Mouse (Mus musculus): Measurements from ENCODE around the gene Dnali1. TPM values are rescaled to one million over a fixed set of nuclear protein-coding genes. Genes with fewer than 3 reads are reported as not detected.
A peak's percentile ranks its signal among the peaks of the same experiment; 100 is the strongest.

The Dnali1 gene
- polyA plus RNA-seq, 1 experiment from 2014 or later: 1.2 TPM

DNA sequence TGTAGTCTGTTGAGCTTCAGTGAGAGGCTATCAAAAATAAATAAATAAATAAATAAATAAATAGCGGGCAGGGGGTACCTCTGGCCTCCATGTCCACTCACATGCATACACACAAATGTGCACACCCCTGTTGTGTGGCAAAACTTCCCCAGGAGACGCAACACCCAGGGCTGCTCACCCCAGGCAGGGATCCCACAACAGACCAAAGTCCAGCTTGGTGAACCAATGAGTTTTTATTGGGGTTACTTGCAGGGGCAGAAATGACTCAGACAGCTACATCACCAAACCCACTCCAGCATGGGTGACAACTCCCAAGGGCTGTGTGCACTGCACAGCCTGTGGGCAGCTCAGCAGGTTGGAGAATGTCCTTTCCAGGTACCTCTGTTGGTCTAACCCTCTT, 12.2 kb upstream of the Dnali1 start:
- no peak overlapping the region for H3K9ac ChIP-seq (replicated peaks)
- H3K9me3 ChIP-seq: no peaks in the 10 kb centered on the region
- ATAC-seq (replicated peaks): no peak
- H3K36me3 ChIP-seq: peaks cover 33% of the 10 kb centered on the region
- no peaks in the 10 kb centered on the region for H3K4me1 ChIP-seq
- no peak overlapping the region for H3K27ac ChIP-seq (replicated peaks)
- WGBS: 94% methylated on average over 2 of the region's 2 CpGs
- H3K27me3 ChIP-seq: no peaks in the 10 kb centered on the region
- H3K4me2 ChIP-seq (replicated peaks): no peak overlapping the region
- no peak overlapping the region for H3K4me3 ChIP-seq

GRCm38 (mm10) chr4:125066490-125067370, 1.2 kb upstream of the Dnali1 start, which contains the start of gene Snip1:
Gene Snip1, plus strand, starts transcription at chr4:125066672.
- H3K4me2 ChIP-seq (replicated peaks): peak within 1 kb of the TSS; percentile 86
- H3K27me3 ChIP-seq: no peaks in the 10 kb centered on the region
- H3K4me1 ChIP-seq: peaks cover 21% of the 10 kb centered on the region
- no peaks in the 10 kb centered on the region for H3K9me3 ChIP-seq
- H3K9ac ChIP-seq (replicated peaks): peak within 1 kb of the TSS; percentile 62
- peak within 1 kb of the TSS; percentile 53 for H3K27ac ChIP-seq (replicated peaks)
- H3K36me3 ChIP-seq: peaks cover 27% of the 10 kb centered on the region
- peak; percentile 92 for ATAC-seq (replicated peaks)
- H3K4me3 ChIP-seq: peak within 1 kb of the TSS; percentile 59
- WGBS: 1% methylated on average over 78 of the region's 78 CpGs

DNA sequence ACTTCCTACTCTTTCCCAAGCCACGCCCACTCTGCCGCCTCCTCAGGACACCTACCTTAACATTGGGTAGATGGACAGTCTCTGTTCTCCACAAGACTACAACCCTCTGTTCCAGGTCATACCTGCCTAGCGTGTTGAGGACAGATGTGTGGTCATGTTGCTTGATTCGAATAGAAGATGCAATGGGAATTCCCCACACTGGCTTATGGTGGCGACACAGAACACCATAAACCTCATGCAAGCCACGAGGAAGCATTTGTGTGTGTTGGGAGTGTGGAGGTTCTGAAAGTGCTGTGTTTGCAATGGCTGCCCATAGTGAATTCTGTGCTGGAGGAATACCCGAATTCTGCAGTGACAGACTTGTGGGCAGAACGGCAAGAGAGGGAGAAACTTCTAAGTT, 1.7 kb downstream of the Dnali1 start:
- Histone ChIP-seq H3K36me3 (peaks cover 2% of the 10 kb centered on the region; the same call in 1 of the 2 replicates), H3K27ac (replicated peaks) (no peak overlapping the region), H3K4me2 (replicated peaks) (no peak overlapping the region), H3K9me3 (no peaks in the 10 kb centered on the region), H3K4me3 (no peak overlapping the region), H3K4me1 (peaks cover 23% of the 10 kb centered on the region), H3K27me3 (no peaks in the 10 kb centered on the region), H3K9ac (replicated peaks) (no peak overlapping the region)
- 79% methylated on average over 8 of the region's 8 CpGs for WGBS
- ATAC-seq (replicated peaks): no peak

DNA sequence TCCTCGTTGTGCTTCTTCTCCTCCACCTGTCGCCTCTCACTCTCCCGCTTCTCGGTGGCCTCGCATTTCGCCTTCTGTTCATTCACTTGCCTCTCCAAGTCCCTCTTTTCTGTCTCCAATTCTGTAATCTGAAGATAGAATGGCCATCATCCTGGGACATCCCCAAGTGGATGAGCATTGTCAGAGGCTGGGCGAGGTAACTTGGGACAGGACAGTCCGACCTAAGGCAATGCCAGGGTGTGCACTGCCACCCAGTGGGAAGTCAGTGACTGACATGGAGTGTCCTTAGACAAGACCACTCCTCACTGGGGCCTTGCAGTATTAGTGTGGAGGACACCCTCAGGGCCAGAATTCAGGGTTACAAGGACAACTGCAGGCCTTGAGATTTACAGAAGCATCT, 6.5 kb downstream of the Dnali1 start:
- Histone ChIP-seq H3K4me3 (peak overlapping the region; percentile 13), H3K9ac (replicated peaks) (no peak overlapping the region), H3K9me3 (no peaks in the 10 kb centered on the region), H3K36me3 (peaks cover 23% of the 10 kb centered on the region), H3K27ac (replicated peaks) (no peak overlapping the region), H3K4me1 (0 out of 2 replicates have a peak, but pooled peaks cover 4% of the 10 kb centered on the region), H3K27me3 (no peaks in the 10 kb centered on the region), H3K4me2 (replicated peaks) (peak overlapping the region; percentile 30)
- WGBS: 2% methylated on average over 8 of the region's 8 CpGs
- ATAC-seq (replicated peaks): peak; percentile 70; the same call in 1 of the 2 replicates

- Histone ChIP-seq H3K9ac (replicated peaks) (no peak overlapping the region), H3K36me3 (peaks cover 33% of the 10 kb centered on the region)
- WGBS: 58% methylated on average over 5 of the region's 5 CpGs
These were observed 7.5 kb downstream of the Dnali1 start for GRCm38 (mm10) chr4:125058033-125058432.

GRCm38 (mm10) chr4:125057273-125057672, 8.2 kb downstream of the Dnali1 start:
- Histone ChIP-seq H3K4me3 (no peak overlapping the region), H3K4me2 (replicated peaks) (no peak overlapping the region), H3K27ac (replicated peaks) (no peak overlapping the region), H3K9me3 (no peaks in the 10 kb centered on the region), H3K9ac (replicated peaks) (no peak overlapping the region), H3K4me1 (0 out of 2 replicates have a peak, but pooled peaks cover 4% of the 10 kb centered on the region), H3K27me3 (no peaks in the 10 kb centered on the region), H3K36me3 (peaks cover 39% of the 10 kb centered on the region)
- ATAC-seq (replicated peaks): no peak
- WGBS: 67% methylated on average over 3 of the region's 3 CpGs

More at GRCm38 (mm10) chr4:125058033-125058432, 7.5 kb downstream of the Dnali1 start:
- H3K9me3 ChIP-seq: no peaks in the 10 kb centered on the region
- H3K27ac ChIP-seq (replicated peaks): no peak overlapping the region
- H3K4me3 ChIP-seq: no peak overlapping the region
- no peaks in the 10 kb centered on the region for H3K27me3 ChIP-seq
- H3K4me2 ChIP-seq (replicated peaks): no peak overlapping the region
- ATAC-seq (replicated peaks): no peak
- 0 out of 2 replicates have a peak, but pooled peaks cover 4% of the 10 kb centered on the region for H3K4me1 ChIP-seq

DNA sequence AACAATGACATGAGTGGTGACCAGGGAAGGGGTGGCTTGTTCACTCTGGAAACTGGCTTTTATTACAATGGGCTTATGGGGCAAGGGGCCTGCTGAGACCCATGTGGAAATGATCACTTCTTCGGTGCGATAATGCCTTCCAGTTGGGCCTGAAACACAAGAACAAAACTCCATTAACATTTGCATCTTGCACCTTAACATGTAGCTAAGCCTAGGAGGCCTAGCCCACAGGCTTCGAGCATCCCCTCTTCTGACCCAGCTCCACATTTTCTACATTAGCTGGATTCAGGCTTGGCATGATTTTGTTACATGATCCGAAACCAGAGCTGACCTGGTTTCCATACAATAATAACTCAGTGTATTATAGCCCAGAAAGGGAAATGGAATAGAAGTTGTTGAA, 9.0 kb downstream of the Dnali1 start:
- Histone ChIP-seq H3K27ac (replicated peaks) (no peak overlapping the region), H3K4me2 (replicated peaks) (no peak overlapping the region), H3K4me3 (no peak overlapping the region), H3K9ac (replicated peaks) (no peak overlapping the region), H3K4me1 (0 out of 2 replicates have a peak, but pooled peaks cover 4% of the 10 kb centered on the region), H3K9me3 (no peaks in the 10 kb centered on the region), H3K27me3 (no peaks in the 10 kb centered on the region), H3K36me3 (peaks cover 47% of the 10 kb centered on the region)
- no peak for ATAC-seq (replicated peaks)
- WGBS: 95% methylated on average over 4 of the region's 4 CpGs

DNA sequence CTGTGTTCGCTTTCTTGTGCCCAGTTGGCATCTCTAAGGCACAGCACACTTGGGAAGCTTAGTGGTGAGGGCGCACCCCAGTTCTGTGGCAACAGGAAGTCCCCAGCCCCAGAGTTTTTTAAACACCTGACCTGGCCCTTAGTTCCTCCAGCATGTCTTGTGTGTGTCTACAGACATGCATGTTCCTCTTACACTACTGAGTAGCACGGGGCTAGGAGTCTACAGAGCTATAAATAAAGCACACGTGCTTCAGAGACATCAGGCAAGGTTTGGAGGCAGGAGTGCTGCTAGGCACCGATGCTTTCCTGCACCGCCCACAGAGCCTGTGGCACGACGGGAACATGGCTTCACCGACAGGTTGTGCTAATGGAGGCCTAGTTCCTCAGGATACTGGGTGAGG, 10.1 kb downstream of the Dnali1 start:
- Histone ChIP-seq H3K9ac (replicated peaks) (no peak overlapping the region), H3K36me3 (peaks cover 51% of the 10 kb centered on the region), H3K27me3 (no peaks in the 10 kb centered on the region), H3K9me3 (no peaks in the 10 kb centered on the region), H3K4me3 (no peak overlapping the region), H3K4me2 (replicated peaks) (no peak overlapping the region), H3K4me1 (0 out of 2 replicates have a peak, but pooled peaks cover 4% of the 10 kb centered on the region), H3K27ac (replicated peaks) (no peak overlapping the region)
- 97% methylated on average over 9 of the region's 9 CpGs for WGBS
- ATAC-seq (replicated peaks): no peak

GRCm38 (mm10) chr4:125044454-125044853, 21.0 kb downstream of the Dnali1 start:
- H3K4me2 ChIP-seq (replicated peaks): no peak overlapping the region
- H3K27ac ChIP-seq (replicated peaks): no peak overlapping the region
- ATAC-seq (replicated peaks): no peak
- no peak overlapping the region for H3K4me3 ChIP-seq
- no peak overlapping the region for H3K9ac ChIP-seq (replicated peaks)
- peaks cover 94% of the 10 kb centered on the region for H3K36me3 ChIP-seq
- H3K9me3 ChIP-seq: no peaks in the 10 kb centered on the region
- H3K27me3 ChIP-seq: no peaks in the 10 kb centered on the region
- 85% methylated on average over 7 of the region's 7 CpGs for WGBS
- H3K4me1 ChIP-seq: no peaks in the 10 kb centered on the region

DNA sequence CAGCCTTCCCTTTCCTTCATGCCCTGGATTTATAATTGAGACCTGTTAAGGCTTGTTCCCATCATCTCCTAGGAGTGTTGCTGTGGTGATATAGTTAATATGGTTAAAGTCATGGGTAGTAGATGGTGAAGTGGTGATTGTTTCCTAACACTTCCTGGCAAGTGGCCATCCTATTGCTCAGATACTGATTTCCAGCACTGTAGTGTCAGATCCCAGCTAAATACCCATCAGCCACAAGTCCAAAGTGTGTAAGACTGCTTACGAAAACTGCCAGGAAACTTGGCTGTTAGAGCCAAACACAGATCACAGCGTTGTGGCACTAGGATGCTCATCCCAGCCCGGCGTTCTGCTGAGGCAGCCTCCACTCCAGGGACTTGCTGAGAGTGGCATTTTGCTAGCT, 31.2 kb downstream of the Dnali1 start:
- no peaks in the 10 kb centered on the region for H3K27me3 ChIP-seq
- no peak overlapping the region for H3K4me3 ChIP-seq
- ATAC-seq (replicated peaks): no peak
- 90% methylated on average over 4 of the region's 4 CpGs for WGBS
- H3K4me1 ChIP-seq: peaks cover 20% of the 10 kb centered on the region
- no peak overlapping the region for H3K4me2 ChIP-seq (replicated peaks)
- H3K27ac ChIP-seq (replicated peaks): no peak overlapping the region
- H3K9me3 ChIP-seq: no peaks in the 10 kb centered on the region
- H3K36me3 ChIP-seq: peaks cover 30% of the 10 kb centered on the region
- no peak overlapping the region for H3K9ac ChIP-seq (replicated peaks)

DNA sequence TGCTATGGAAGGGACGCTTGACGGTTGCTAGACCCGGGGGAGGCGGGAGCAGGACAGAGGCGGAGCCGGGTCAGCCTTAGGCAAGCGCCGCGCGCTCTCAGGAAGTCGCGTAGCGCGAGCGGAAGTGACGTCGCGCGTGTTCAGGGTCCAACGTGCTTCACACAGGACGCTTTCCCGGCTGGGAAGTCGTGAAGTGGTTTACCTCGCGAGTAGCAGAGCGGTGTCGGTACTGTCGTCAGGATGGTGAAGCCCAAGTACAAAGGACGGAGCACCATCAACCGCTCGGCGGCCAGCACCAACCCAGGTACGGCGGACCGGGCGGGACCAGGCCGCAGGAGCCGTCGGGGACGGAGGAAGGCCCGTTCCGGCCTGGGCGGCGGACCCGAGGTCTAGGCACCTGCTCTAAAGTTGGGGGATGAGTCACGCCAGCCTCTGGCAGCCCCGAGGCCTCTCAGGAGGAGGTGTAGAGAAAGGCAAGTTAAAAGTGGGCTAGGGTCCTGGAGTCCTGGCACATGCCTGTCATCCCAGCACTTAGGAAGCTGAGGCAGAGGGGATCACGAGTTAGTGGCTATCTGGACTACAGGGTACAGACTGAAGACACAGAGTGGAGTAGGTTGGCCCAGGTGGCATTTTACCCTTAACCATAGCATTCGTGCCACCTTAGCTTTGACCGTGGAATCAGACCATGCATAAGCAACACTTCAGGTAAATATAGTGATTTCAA, 35.5 kb downstream of the Dnali1 start:
- Histone ChIP-seq H3K36me3 (no peaks in the 10 kb centered on the region; the same call in 1 of the 2 replicates), H3K4me3 (peak overlapping the region; percentile 82), H3K9me3 (no peaks in the 10 kb centered on the region), H3K4me2 (replicated peaks) (peak overlapping the region; percentile 87), H3K4me1 (peaks cover 20% of the 10 kb centered on the region), H3K27ac (replicated peaks) (peak overlapping the region; percentile 34; the same call in 1 of the 2 replicates), H3K27me3 (no peaks in the 10 kb centered on the region), H3K9ac (replicated peaks) (peak overlapping the region; percentile 72)
- under 1% methylated on average over 50 of the region's 50 CpGs for WGBS
- peak; percentile 98 for ATAC-seq (replicated peaks)

Measured in forebrain, embryonic 15.5 days (tissue).